Comparison of ENCODE assay signal across 8 mouse cellular contexts in genomic region chr6:131388040-131389021, GRCm38 (mm10). TPM values are rescaled to one million over a fixed set of nuclear protein-coding genes. Genes with fewer than 3 reads are reported as not detected.
DNase-seq lines count a peak whose midpoint lies in the region; ATAC-seq and TF ChIP-seq lines count a peak whose summit lies in the region.

Gene Ybx3 (minus strand): TSS chr6:131388476.

- peak within 1 kb of the TSS; percentile 65 for H3K27ac ChIP-seq in hindbrain, embryonic 11.5 days (ENCODE audit: low read depth, low read length)
- peak within 1 kb of the TSS; percentile 93 for H3K27ac ChIP-seq in lung, postnatal 0 days (ENCODE audit: low read length)

- no peak for TF ChIP-seq CTCF in lung, postnatal 0 days (IDR thresholded peaks at IDR 0.05)

- no peak for TF ChIP-seq EP300 in lung, postnatal 0 days (IDR thresholded peaks at IDR 0.05)

- peak within 1 kb of the TSS; percentile 66 for H3K4me3 ChIP-seq in hindbrain, embryonic 11.5 days (ENCODE audit: low read depth, low read length)
- peak within 1 kb of the TSS; percentile 77 for H3K4me3 ChIP-seq in lung, postnatal 0 days (ENCODE audit: low read depth, low read length)

- peak; percentile 93 for ATAC-seq in hindbrain, embryonic 11.5 days (ENCODE audit: low FRiP score)
- ATAC-seq in lung, postnatal 0 days = peak; percentile 91

- H3K9ac ChIP-seq in hindbrain, embryonic 11.5 days (ENCODE audit: low read depth, low read length) = peak within 1 kb of the TSS; percentile 85
- peak within 1 kb of the TSS; percentile 86 for H3K9ac ChIP-seq in lung, postnatal 0 days (replicated peaks; ENCODE audit: low read depth)

- under 1% methylated on average over 29 of the region's 107 CpGs for WGBS in hindbrain, embryonic 11.5 days
- WGBS in lung, postnatal 0 days = 2% methylated on average over 62 of the region's 107 CpGs

- no peaks in the 10 kb centered on the region for H3K4me1 ChIP-seq in hindbrain, embryonic 11.5 days (replicated peaks; ENCODE audit: control insufficient read depth, insufficient read depth, low read length)
- peaks cover 12% of the 10 kb centered on the region; the same call in 1 of the 2 replicates for H3K4me1 ChIP-seq in lung, postnatal 0 days (ENCODE audit: insufficient read depth, low read depth, low read length)

- no peaks in the 10 kb centered on the region for H3K27me3 ChIP-seq in hindbrain, embryonic 11.5 days (ENCODE audit: control insufficient read depth, insufficient read depth, low read length)
- H3K27me3 ChIP-seq in lung, postnatal 0 days (replicated peaks; ENCODE audit: insufficient read depth, low read length) = no peaks in the 10 kb centered on the region

- H3K4me2 ChIP-seq in hindbrain, embryonic 11.5 days (replicated peaks; ENCODE audit: low read depth, low read length) = peak within 1 kb of the TSS; percentile 86
- H3K4me2 ChIP-seq in lung, postnatal 0 days (replicated peaks; ENCODE audit: low read depth, low read length) = peak within 1 kb of the TSS; percentile 92

- peak; percentile 89 for DNase-seq in Muller cell, postnatal 12 days (ENCODE audit: inconsistent ontology term)
- DNase-seq in cerebellum, adult 9-11 months = peak; percentile 92
- peak; percentile 70 to 86 for DNase-seq in frontal cortex, postnatal 10 days (ENCODE audit: low spot score in 2 of 2)
- peak; percentile 83 for DNase-seq in hindbrain, embryonic 11.5 days (ENCODE audit: low spot score)
- peak; percentile 79 to 88 for DNase-seq in layer of hippocampus, postnatal 10 days (ENCODE audit: low spot score in 2 of 2)
- DNase-seq in lung, postnatal 0 days (ENCODE audit: low spot score) = peak; percentile 95
- DNase-seq in ovary, postnatal 14 days (ENCODE audit: low spot score) = peak; percentile 73
- DNase-seq in thymus, postnatal 10 days (ENCODE audit: low spot score in 2 of 2) = peak; percentile 12 to 28

- no peaks in the 10 kb centered on the region for H3K9me3 ChIP-seq in hindbrain, embryonic 11.5 days (ENCODE audit: control insufficient read depth, low read length)
- H3K9me3 ChIP-seq in lung, postnatal 0 days (ENCODE audit: low read length) = no peaks in the 10 kb centered on the region

- no peaks in the 10 kb centered on the region for H3K36me3 ChIP-seq in hindbrain, embryonic 11.5 days (ENCODE audit: control insufficient read depth, insufficient read depth, low read length)
- no peaks in the 10 kb centered on the region for H3K36me3 ChIP-seq in lung, postnatal 0 days (ENCODE audit: insufficient read depth, low read length)

RNA-seq across cellular contexts. Expression of gene Ybx3, which starts in this region (rescaled TPM):
- polyA plus RNA-seq in hindbrain, embryonic 11.5 days (2014; fragmentation: Nextera tagmentation; extraction: Ambion mirVana) = 34.4 and 38.8 TPM in 2 replicates
- 100 to 1,000 TPM; 101 to 110 TPM for total RNA-seq in layer of hippocampus, postnatal 10 days (2021)
- polyA plus RNA-seq in lung, postnatal 0 days (2015; fragmentation: Nextera tagmentation; extraction: Ambion mirVana) = 41.1 and 44.1 TPM in 2 replicates

Comparison
In these comparisons a context has a peak if more than half of its experiments do, and no peak if none do; other contexts are left out.
1. Peak in every context shown above with its lines: DNase-seq, ATAC-seq, H3K4me3 ChIP-seq and H3K27ac ChIP-seq.
2. DNase-seq: peak in every context shown above with its lines; median percentile 95 in lung, postnatal 0 days; 92 in cerebellum, adult 9-11 months; 89 in Muller cell, postnatal 12 days; 84 in layer of hippocampus, postnatal 10 days; 83 in hindbrain, embryonic 11.5 days; 78 in frontal cortex, postnatal 10 days; 73 in ovary, postnatal 14 days; 20 in thymus, postnatal 10 days.